Mouse (Mus musculus): ENCODE measurements around the gene Acox3. TPM values are rescaled to one million over a fixed set of nuclear protein-coding genes. Genes with fewer than 3 reads are reported as not detected.

The Acox3 gene
- polyA plus RNA-seq, 1 experiment from 2014 or later = 3.1 TPM

DNA sequence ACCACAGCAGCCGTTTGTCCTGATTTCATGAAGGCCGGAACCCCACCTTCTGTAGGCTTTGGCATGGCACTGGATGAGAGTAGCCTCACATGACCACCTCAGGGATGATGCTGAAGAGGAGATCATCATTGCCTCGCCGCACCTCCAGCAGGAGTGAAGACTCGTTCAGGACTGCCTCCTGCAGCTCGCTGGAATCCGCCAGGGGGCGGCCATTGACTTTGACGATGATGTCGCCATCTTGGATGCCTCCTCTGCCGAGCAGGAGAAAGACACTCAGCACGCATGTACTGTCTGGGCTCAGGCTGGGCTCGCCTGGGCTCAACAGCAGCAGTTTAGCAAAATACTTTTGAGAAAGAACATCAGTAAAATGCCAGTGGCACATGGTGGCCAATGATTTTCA is 70.0 kb downstream of the Acox3 start:
- H3K9me3 ChIP-seq (replicated peaks) = no peaks in the 10 kb centered on the region
- no peak for ATAC-seq (ENCODE audit: insufficient read depth)
- no peak overlapping the region for H3K4me2 ChIP-seq
- H3K4me3 ChIP-seq (replicated peaks) = no peak overlapping the region
- no peaks in the 10 kb centered on the region for H3K27me3 ChIP-seq
- no peak overlapping the region for H3K27ac ChIP-seq (replicated peaks)
- no peak overlapping the region for H3K9ac ChIP-seq
- 69% methylated on average over 13 of the region's 13 CpGs for WGBS (ENCODE audit: insufficient replicate concordance)
- no peaks in the 10 kb centered on the region for H3K4me1 ChIP-seq (replicated peaks)
- no peaks in the 10 kb centered on the region for H3K36me3 ChIP-seq (replicated peaks)

DNA sequence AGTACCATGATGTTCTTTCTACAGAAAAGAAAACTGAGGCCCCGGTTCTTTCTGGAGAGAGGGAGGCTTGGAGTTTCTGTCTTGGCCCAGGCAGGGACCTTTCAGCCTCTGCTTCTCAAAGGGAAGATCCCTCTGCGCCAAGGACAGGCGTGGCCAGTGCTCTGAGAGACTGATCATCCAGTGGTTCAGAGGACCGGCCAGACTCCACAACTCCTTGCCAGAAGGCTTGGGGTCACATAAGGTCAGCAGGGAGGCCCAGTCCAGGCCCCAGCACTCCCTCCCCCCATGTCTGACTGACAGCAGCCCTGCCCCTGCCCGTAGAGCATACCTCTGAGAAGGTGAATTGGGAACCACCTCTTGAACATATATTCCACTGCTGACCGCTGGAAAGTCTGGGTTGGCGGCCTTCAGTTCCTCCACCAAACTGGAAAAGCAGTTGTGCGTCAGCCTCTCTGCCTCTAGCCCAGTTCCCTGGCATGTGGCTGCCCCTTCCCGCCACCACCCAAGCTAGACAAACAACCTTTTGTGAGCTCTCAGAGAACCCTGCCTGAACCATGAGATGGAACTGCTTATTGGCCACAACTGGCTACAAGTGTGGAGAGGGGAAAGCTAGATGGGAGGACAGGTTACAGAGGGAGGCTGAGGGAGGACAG is 71.0 kb downstream of the Acox3 start:
- H3K27ac ChIP-seq (replicated peaks) = no peak overlapping the region
- no peaks in the 10 kb centered on the region for H3K27me3 ChIP-seq
- no peaks in the 10 kb centered on the region for H3K4me1 ChIP-seq (replicated peaks)
- ATAC-seq (ENCODE audit: insufficient read depth) = no peak
- no peak overlapping the region for H3K9ac ChIP-seq
- H3K36me3 ChIP-seq (replicated peaks) = no peaks in the 10 kb centered on the region
- WGBS (ENCODE audit: insufficient replicate concordance) = 62% methylated on average over 9 of the region's 9 CpGs
- no peak overlapping the region for H3K4me2 ChIP-seq
- H3K4me3 ChIP-seq (replicated peaks) = no peak overlapping the region
- no peaks in the 10 kb centered on the region for H3K9me3 ChIP-seq (replicated peaks)

DNA sequence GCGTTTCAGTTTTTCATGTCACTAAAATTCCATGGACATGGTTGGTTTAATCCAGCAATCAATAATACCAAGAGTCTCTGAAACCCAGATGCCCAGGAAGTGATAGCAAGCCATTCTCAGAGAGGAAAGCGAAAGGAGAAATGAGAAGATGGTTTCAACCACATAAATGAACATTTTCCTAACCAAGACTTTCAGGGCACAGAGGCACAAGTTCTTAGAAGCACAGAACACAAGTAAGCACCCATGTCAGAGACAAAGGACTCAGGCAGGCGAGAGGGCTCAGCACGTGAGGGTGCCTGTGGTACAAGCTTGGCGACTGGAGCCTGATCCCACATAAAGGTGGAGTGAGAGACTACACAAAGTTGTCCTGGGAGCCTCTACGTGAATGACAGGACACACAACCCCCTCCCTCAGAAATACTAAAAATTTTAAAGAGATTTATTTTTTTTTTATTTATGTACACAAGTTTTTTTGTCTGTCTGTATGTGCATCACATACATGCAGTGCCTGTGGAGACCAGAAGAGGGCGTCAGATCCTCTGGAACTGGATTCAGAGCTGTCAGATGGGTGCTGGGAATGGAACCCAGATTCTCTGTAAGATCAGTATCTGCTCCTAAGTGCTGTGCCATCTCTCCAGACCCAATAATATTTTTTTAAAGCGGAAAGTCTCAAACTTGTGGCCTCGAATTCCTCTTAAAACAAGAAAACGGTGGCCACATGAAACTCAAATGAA is 73.1 kb downstream of the Acox3 start:
- Histone ChIP-seq H3K9ac (no peak overlapping the region), H3K4me3 (replicated peaks) (no peak overlapping the region), H3K4me2 (no peak overlapping the region), H3K4me1 (replicated peaks) (no peaks in the 10 kb centered on the region), H3K27me3 (no peaks in the 10 kb centered on the region), H3K36me3 (replicated peaks) (no peaks in the 10 kb centered on the region), H3K9me3 (replicated peaks) (no peaks in the 10 kb centered on the region), H3K27ac (replicated peaks) (no peak overlapping the region)
- no peak for ATAC-seq (ENCODE audit: insufficient read depth)
- 70% methylated on average over 10 of the region's 10 CpGs for WGBS (ENCODE audit: insufficient replicate concordance)

DNA sequence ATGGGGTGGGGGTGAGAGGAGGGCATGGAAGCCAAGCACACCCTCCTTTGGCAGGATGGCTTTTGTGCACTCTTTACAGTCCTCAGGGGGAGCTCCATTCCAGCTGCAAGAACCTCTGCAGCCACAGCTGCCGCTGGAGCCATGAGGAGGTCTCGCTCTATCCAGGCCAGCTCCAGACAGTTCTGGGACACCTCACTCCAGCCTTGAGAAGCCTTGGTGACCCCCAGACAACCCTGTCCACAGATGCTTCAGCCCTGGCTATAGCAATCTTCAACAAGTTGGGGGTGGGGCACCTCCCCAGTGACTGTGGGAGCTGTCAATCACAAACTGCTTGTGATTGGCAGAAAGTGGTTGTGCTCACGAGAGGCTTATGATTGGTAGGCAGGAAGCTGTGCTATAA is 76.7 kb downstream of the Acox3 start:
- ATAC-seq (ENCODE audit: insufficient read depth) = no peak
- H3K4me1 ChIP-seq (replicated peaks) = no peaks in the 10 kb centered on the region
- H3K4me3 ChIP-seq (replicated peaks) = no peak overlapping the region
- no peak overlapping the region for H3K27ac ChIP-seq (replicated peaks)
- no peak overlapping the region for H3K9ac ChIP-seq
- H3K36me3 ChIP-seq (replicated peaks) = no peaks in the 10 kb centered on the region
- H3K9me3 ChIP-seq (replicated peaks) = no peaks in the 10 kb centered on the region
- WGBS (ENCODE audit: insufficient replicate concordance) = 47% methylated on average over 3 of the region's 3 CpGs
- no peak overlapping the region for H3K4me2 ChIP-seq
- no peaks in the 10 kb centered on the region for H3K27me3 ChIP-seq

GRCm38 (mm10) chr5:35661210-35661609 is 78.4 kb downstream of the Acox3 start:
- no peak for ATAC-seq (ENCODE audit: insufficient read depth)
- no peaks in the 10 kb centered on the region for H3K4me1 ChIP-seq (replicated peaks)
- no peaks in the 10 kb centered on the region for H3K27me3 ChIP-seq
- WGBS (ENCODE audit: insufficient replicate concordance) = 60% methylated on average over 6 of the region's 6 CpGs
- H3K9ac ChIP-seq = no peak overlapping the region
- H3K27ac ChIP-seq (replicated peaks) = no peak overlapping the region
- H3K36me3 ChIP-seq (replicated peaks) = no peaks in the 10 kb centered on the region
- H3K4me3 ChIP-seq (replicated peaks) = no peak overlapping the region
- no peaks in the 10 kb centered on the region for H3K9me3 ChIP-seq (replicated peaks)
- H3K4me2 ChIP-seq = no peak overlapping the region

GRCm38 (mm10) chr5:35662021-35662545 is 79.2 kb downstream of the Acox3 start:
- Histone ChIP-seq H3K9me3 (replicated peaks) (no peaks in the 10 kb centered on the region), H3K4me3 (replicated peaks) (no peak overlapping the region), H3K36me3 (replicated peaks) (no peaks in the 10 kb centered on the region), H3K4me2 (no peak overlapping the region), H3K9ac (no peak overlapping the region), H3K27ac (replicated peaks) (no peak overlapping the region), H3K4me1 (replicated peaks) (no peaks in the 10 kb centered on the region), H3K27me3 (no peaks in the 10 kb centered on the region)
- ATAC-seq (ENCODE audit: insufficient read depth) = no peak
- WGBS (ENCODE audit: insufficient replicate concordance) = 60% methylated on average over 9 of the region's 9 CpGs

Other genes with a start within 250 kb of the Acox3 start
- gene Hmx1, start 193.9 kb upstream of the Acox3 start, polyA plus RNA-seq (2015; fragmentation: Nextera tagmentation; extraction: Ambion mirVana) = not detected in 2 replicates
- 0.92 and 1.7 TPM in 2 replicates for gene Cpz, start 57.3 kb upstream of the Acox3 start, polyA plus RNA-seq (2015; fragmentation: Nextera tagmentation; extraction: Ambion mirVana)
- gene Trmt44, start 8.0 kb upstream of the Acox3 start, polyA plus RNA-seq (2015; fragmentation: Nextera tagmentation; extraction: Ambion mirVana) = 2.6 and 2.7 TPM in 2 replicates
- gene Htra3, start 96.7 kb downstream of the Acox3 start, polyA plus RNA-seq (2015; fragmentation: Nextera tagmentation; extraction: Ambion mirVana) = 1.9 and 2.2 TPM in 2 replicates
- 2.7 and 3.3 TPM in 2 replicates for gene Sh3tc1, start 156.9 kb downstream of the Acox3 start, polyA plus RNA-seq (2015; fragmentation: Nextera tagmentation; extraction: Ambion mirVana)
- 0.36 and 0.52 TPM in 2 replicates for gene Ablim2, start 174.8 kb downstream of the Acox3 start, polyA plus RNA-seq (2015; fragmentation: Nextera tagmentation; extraction: Ambion mirVana)